Comparison of ENCODE assay signal across 11 mouse cellular contexts in genomic region chr12:36373237-36373998, GRCm38 (mm10). TPM values are rescaled to one million over a fixed set of nuclear protein-coding genes. Genes with fewer than 3 reads are reported as not detected.
A peak's percentile ranks its signal among the peaks of the same experiment; 100 is the strongest.
DNase-seq lines count a peak whose midpoint lies in the region; ATAC-seq and TF ChIP-seq lines count a peak whose summit lies in the region.
"Had no signal": no experiment of that assay in that cellular context is flagged by ENCODE, and none has a peak within 500 bp of the region (broad histone marks: within the 10 kb centered on the region; RNA-seq: fewer than 3 reads in every experiment).

No protein-coding gene starts in this region.

- no peak overlapping the region for H3K9ac ChIP-seq in forebrain, embryonic 11.5 days (ENCODE audit: low read length)
- no peak overlapping the region for H3K9ac ChIP-seq in forebrain, embryonic 12.5 days
- no peak overlapping the region for H3K9ac ChIP-seq in liver, embryonic 14.5 days (replicated peaks)
- H3K9ac ChIP-seq in liver, embryonic 11.5 days (ENCODE audit: low read depth, low read length) = no peak overlapping the region
- H3K9ac ChIP-seq in MEL (ENCODE audit: control insufficient read depth, low read depth, low read length, poor library complexity, severe bottlenecking) = no peak overlapping the region
- H3K9ac ChIP-seq: midbrain, embryonic 12.5 days had no signal

- H3K79me2 ChIP-seq in MEL (ENCODE audit: control insufficient read depth, insufficient read depth, low read length, poor library complexity) = no peaks in the 10 kb centered on the region

- no peaks in the 10 kb centered on the region for H3K36me3 ChIP-seq in forebrain, embryonic 11.5 days (ENCODE audit: control insufficient read depth, insufficient read depth, low read length)
- no peaks in the 10 kb centered on the region for H3K36me3 ChIP-seq in forebrain, embryonic 12.5 days (replicated peaks)
- H3K36me3 ChIP-seq in liver, embryonic 14.5 days (replicated peaks; ENCODE audit: control insufficient read depth, insufficient read depth, low read depth) = no peaks in the 10 kb centered on the region
- H3K36me3 ChIP-seq in liver, embryonic 11.5 days (ENCODE audit: control insufficient read depth, insufficient read depth, low read length) = no peaks in the 10 kb centered on the region
- H3K36me3 ChIP-seq in MEL (ENCODE audit: control insufficient read depth in 1 of 2, insufficient read depth in 2 of 2, low read length in 2 of 2) = no peaks in the 10 kb centered on the region
- H3K36me3 ChIP-seq: midbrain, embryonic 12.5 days had no signal

- H3K27ac ChIP-seq in forebrain, embryonic 11.5 days (ENCODE audit: low read depth, low read length) = no peak overlapping the region
- no peak overlapping the region for H3K27ac ChIP-seq in forebrain, embryonic 12.5 days
- no peak overlapping the region for H3K27ac ChIP-seq in liver, embryonic 14.5 days
- H3K27ac ChIP-seq in liver, embryonic 11.5 days (ENCODE audit: low read depth, low read length) = no peak overlapping the region
- H3K27ac ChIP-seq in MEL (ENCODE audit: control insufficient read depth, low read depth, low read length) = no peak overlapping the region
- H3K27ac ChIP-seq: midbrain, embryonic 12.5 days had no signal

- no peak for TF ChIP-seq EP300 in liver, embryonic 14.5 days (IDR thresholded peaks at IDR 0.05; ENCODE audit: low read depth)
- TF ChIP-seq EP300 in MEL (IDR thresholded peaks at IDR 0.05; ENCODE audit: low read depth in 1 of 2, low read length in 2 of 2) = no peak

- H3K4me1 ChIP-seq in forebrain, embryonic 11.5 days (replicated peaks; ENCODE audit: control insufficient read depth, insufficient read depth, low read length) = no peaks in the 10 kb centered on the region
- H3K4me1 ChIP-seq in forebrain, embryonic 12.5 days = no peaks in the 10 kb centered on the region
- no peaks in the 10 kb centered on the region for H3K4me1 ChIP-seq in liver, embryonic 14.5 days (replicated peaks; ENCODE audit: control insufficient read depth in 2 of 2, insufficient read depth in 2 of 2, low read length in 1 of 2)
- no peaks in the 10 kb centered on the region for H3K4me1 ChIP-seq in liver, embryonic 11.5 days (replicated peaks; ENCODE audit: control insufficient read depth, insufficient read depth, low read length)
- H3K4me1 ChIP-seq in MEL (ENCODE audit: control insufficient read depth in 1 of 2, insufficient read depth in 2 of 2, low read length in 2 of 2) = no peaks in the 10 kb centered on the region
- H3K4me1 ChIP-seq: midbrain, embryonic 12.5 days had no signal

- 52% methylated on average over 4 of the region's 4 CpGs for WGBS in forebrain, embryonic 11.5 days
- 52% methylated on average over 4 of the region's 4 CpGs for WGBS in forebrain, embryonic 12.5 days
- 42% methylated on average over 4 of the region's 4 CpGs for WGBS in liver, embryonic 14.5 days (ENCODE audit: insufficient replicate concordance)
- WGBS in liver, embryonic 11.5 days = 43% methylated on average over 4 of the region's 4 CpGs

- DNase-seq in forebrain, embryonic 11.5 days (ENCODE audit: low spot score) = no peak
- no peak for DNase-seq in liver, embryonic 14.5 days (ENCODE audit: low read depth in 3 of 3, low spot score in 3 of 3)
- no peak for DNase-seq in liver, embryonic 11.5 days (ENCODE audit: low spot score)
- DNase-seq in MEL (ENCODE audit: low read depth, low spot score) = peak; percentile 54
- DNase-seq in right cerebral cortex, adult 2 months (ENCODE audit: low spot score in 2 of 2) = no peak
- DNase-seq: cerebellum, adult 9-10 months; heart, adult 11 months had no signal

- H3K4me3 ChIP-seq in forebrain, embryonic 11.5 days (ENCODE audit: low read depth, low read length) = no peak overlapping the region
- no peak overlapping the region for H3K4me3 ChIP-seq in forebrain, embryonic 12.5 days (replicated peaks)
- no peak overlapping the region for H3K4me3 ChIP-seq in liver, embryonic 14.5 days (ENCODE audit: insufficient read depth in 1 of 2, low read depth in 2 of 2, low read length in 2 of 2)
- H3K4me3 ChIP-seq in liver, embryonic 11.5 days (ENCODE audit: low read depth, low read length) = no peak overlapping the region
- peak overlapping the region in 1 of 2 experiments; percentile 4; a peak in 1 of 4 replicates for H3K4me3 ChIP-seq in MEL (ENCODE audit: control insufficient read depth in 1 of 2, insufficient read depth in 1 of 2, low read depth in 2 of 2, low read length in 2 of 2)
- H3K4me3 ChIP-seq: midbrain, embryonic 12.5 days had no signal

- H3K9me3 ChIP-seq in forebrain, embryonic 11.5 days (ENCODE audit: control insufficient read depth, low read length) = no peaks in the 10 kb centered on the region
- no peaks in the 10 kb centered on the region for H3K9me3 ChIP-seq in forebrain, embryonic 12.5 days
- no peaks in the 10 kb centered on the region for H3K9me3 ChIP-seq in liver, embryonic 14.5 days (ENCODE audit: control insufficient read depth, low read length)
- no peaks in the 10 kb centered on the region for H3K9me3 ChIP-seq in liver, embryonic 11.5 days (ENCODE audit: control insufficient read depth, low read length)
- no peaks in the 10 kb centered on the region for H3K9me3 ChIP-seq in MEL (replicated peaks; ENCODE audit: insufficient read depth, low read length)
- H3K9me3 ChIP-seq: midbrain, embryonic 12.5 days had no signal

- H3K4me2 ChIP-seq in forebrain, embryonic 11.5 days (ENCODE audit: low read depth, low read length, severe bottlenecking) = no peak overlapping the region
- no peak overlapping the region for H3K4me2 ChIP-seq in forebrain, embryonic 12.5 days
- no peak overlapping the region for H3K4me2 ChIP-seq in liver, embryonic 14.5 days (ENCODE audit: low read depth)
- H3K4me2 ChIP-seq in liver, embryonic 11.5 days = no peak overlapping the region
- H3K4me2 ChIP-seq: midbrain, embryonic 12.5 days had no signal

- TF ChIP-seq POLR2A in MEL (IDR thresholded peaks at IDR 0.05; ENCODE audit: control insufficient read depth in 1 of 2, insufficient read depth in 1 of 2, low read depth in 1 of 2, low read length in 2 of 2, poor library complexity in 1 of 2) = no peak

- peak; percentile 57 for TF ChIP-seq CTCF in liver, embryonic 14.5 days (IDR thresholded peaks at IDR 0.05; ENCODE audit: low read depth)
- peak; percentile 42 to 63 (median 63) for TF ChIP-seq CTCF in MEL (IDR thresholded peaks at IDR 0.05 in 2 of 3, conservative IDR thresholded peaks at IDR 0.05 in 1 of 3; ENCODE audit: control insufficient read depth in 1 of 3, insufficient read depth in 1 of 3, low read depth in 2 of 3, low read length in 3 of 3, poor library complexity in 1 of 3, severe bottlenecking in 1 of 3)

- ATAC-seq in forebrain, embryonic 11.5 days (replicated peaks; ENCODE audit: low FRiP score) = 0 out of 2 replicates have a peak, but pooled peaks have one; percentile 21
- ATAC-seq in forebrain, embryonic 12.5 days (ENCODE audit: low FRiP score) = no peak
- ATAC-seq in liver, embryonic 14.5 days (ENCODE audit: insufficient read depth) = no peak
- ATAC-seq in liver, embryonic 11.5 days (replicated peaks; ENCODE audit: low FRiP score) = no peak; the same call in 1 of the 2 replicates
- peak; percentile 59; the same call in 1 of the 2 replicates for ATAC-seq in megakaryocyte-erythroid progenitor cell, adult 5-6 weeks (replicated peaks; ENCODE audit: low FRiP score, low TSS enrichment, poor library complexity, severe bottlenecking)
- no peak for ATAC-seq in monocyte, adult 5-6 weeks (replicated peaks; ENCODE audit: insufficient number of reproducible peaks, low FRiP score, low TSS enrichment, poor library complexity, severe bottlenecking)

- TF ChIP-seq RAD21 in MEL (IDR thresholded peaks at IDR 0.05; ENCODE audit: low read depth, low read length) = peak; percentile 32

- H3K27me3 ChIP-seq in forebrain, embryonic 11.5 days (ENCODE audit: control insufficient read depth, insufficient read depth, low read length) = no peaks in the 10 kb centered on the region
- H3K27me3 ChIP-seq in forebrain, embryonic 12.5 days = no peaks in the 10 kb centered on the region
- no peaks in the 10 kb centered on the region for H3K27me3 ChIP-seq in liver, embryonic 14.5 days (ENCODE audit: control insufficient read depth, insufficient read depth, low read length)
- no peaks in the 10 kb centered on the region for H3K27me3 ChIP-seq in liver, embryonic 11.5 days (replicated peaks; ENCODE audit: control insufficient read depth, insufficient read depth, low read length)
- no peaks in the 10 kb centered on the region for H3K27me3 ChIP-seq in MEL (ENCODE audit: control insufficient read depth in 1 of 2, insufficient read depth in 2 of 2, low read length in 2 of 2)
- H3K27me3 ChIP-seq: midbrain, embryonic 12.5 days had no signal

RNA-seq across cellular contexts. Expression of gene Ispd, which starts 7.8 kb away (rescaled TPM):
- polyA plus RNA-seq in forebrain, embryonic 11.5 days (2014; fragmentation: Nextera tagmentation; extraction: Ambion mirVana) = 8.2 and 8.7 TPM in 2 replicates
- polyA plus RNA-seq in forebrain, embryonic 12.5 days (2016; fragmentation: Nextera tagmentation; extraction: Ambion mirVana) = 8.0 and 8.4 TPM in 2 replicates
- polyA plus RNA-seq in liver, embryonic 14.5 days (2012; rRNA removed) = 0.35 and 0.66 TPM in 2 replicates
- polyA plus RNA-seq in liver, embryonic 14.5 days (2014; fragmentation: Nextera tagmentation; extraction: Ambion mirVana) = 1.7 and 2.1 TPM in 2 replicates
- 5.0 and 5.7 TPM in 2 replicates for polyA plus RNA-seq in liver, embryonic 11.5 days (2014; fragmentation: Nextera tagmentation; extraction: Ambion mirVana)
- total RNA-seq in MEL (2012; rRNA removed) = 2.6 and 2.8 TPM in 2 replicates
- 10 to 100 TPM in 1 of 2 experiments, 1 to 10 TPM in 1; 2.4 to 54.1 TPM for polyA plus RNA-seq in MEL (2012; ENCODE audit: insufficient read depth in 1 of 2, insufficient read length in 2 of 2, low read depth in 1 of 2, low replicate concordance in 2 of 2, missing spikeins in 1 of 2)
- 4.3 and 9.4 TPM in 2 replicates for total RNA-seq in megakaryocyte-erythroid progenitor cell, adult 5-6 weeks (2014; fragmentation: Nextera tagmentation)
- total RNA-seq in megakaryocyte-erythroid progenitor cell, adult 5-6 weeks (2017) = 3.8 and 6.2 TPM in 2 replicates
- total RNA-seq in monocyte, adult 5-6 weeks (2017) = 0.78 to 0.96 TPM in 2 of 3 replicates, not detected in the other

RNA-seq across cellular contexts. Expression of gene D630036H23Rik, which starts 8.6 kb away (rescaled TPM):
- polyA plus RNA-seq in forebrain, embryonic 11.5 days (2014; fragmentation: Nextera tagmentation; extraction: Ambion mirVana) = 1.4 and 1.9 TPM in 2 replicates
- 1.6 and 2.4 TPM in 2 replicates for polyA plus RNA-seq in forebrain, embryonic 12.5 days (2016; fragmentation: Nextera tagmentation; extraction: Ambion mirVana)
- polyA plus RNA-seq in liver, embryonic 14.5 days (2012; rRNA removed) = 0.08 and 0.10 TPM in 2 replicates
- 0.24 TPM in 1 of 2 replicates, not detected in the other for polyA plus RNA-seq in liver, embryonic 14.5 days (2014; fragmentation: Nextera tagmentation; extraction: Ambion mirVana)
- 0.63 and 0.94 TPM in 2 replicates for polyA plus RNA-seq in liver, embryonic 11.5 days (2014; fragmentation: Nextera tagmentation; extraction: Ambion mirVana)
- 0.16 and 1.0 TPM in 2 replicates for total RNA-seq in MEL (2012; rRNA removed)
- under 1 TPM in 1 of 2 experiments, not detected in 1; 0.42 TPM for polyA plus RNA-seq in MEL (2012; ENCODE audit: insufficient read depth in 1 of 2, insufficient read length in 2 of 2, low read depth in 1 of 2, low replicate concordance in 2 of 2, missing spikeins in 1 of 2)
- total RNA-seq in megakaryocyte-erythroid progenitor cell, adult 5-6 weeks (2014; fragmentation: Nextera tagmentation) = 1.9 TPM in 1 of 2 replicates, not detected in the other
- not detected in 2 replicates for total RNA-seq in megakaryocyte-erythroid progenitor cell, adult 5-6 weeks (2017)
- total RNA-seq in monocyte, adult 5-6 weeks (2017) = not detected in 3 replicates

RNA-seq across cellular contexts. Expression of gene Sostdc1, which starts 59.5 kb away (rescaled TPM):
- polyA plus RNA-seq in forebrain, embryonic 11.5 days (2014; fragmentation: Nextera tagmentation; extraction: Ambion mirVana) = 9.5 and 9.7 TPM in 2 replicates
- 4.1 and 5.5 TPM in 2 replicates for polyA plus RNA-seq in forebrain, embryonic 12.5 days (2016; fragmentation: Nextera tagmentation; extraction: Ambion mirVana)
- polyA plus RNA-seq in liver, embryonic 14.5 days (2012; rRNA removed) = 0.07 TPM in 1 of 2 replicates, not detected in the other
- 0.05 and 0.13 TPM in 2 replicates for polyA plus RNA-seq in liver, embryonic 14.5 days (2014; fragmentation: Nextera tagmentation; extraction: Ambion mirVana)
- polyA plus RNA-seq in liver, embryonic 11.5 days (2014; fragmentation: Nextera tagmentation; extraction: Ambion mirVana) = 0.63 and 1.3 TPM in 2 replicates
- not detected in 2 replicates for total RNA-seq in MEL (2012; rRNA removed)
- not detected for polyA plus RNA-seq in MEL (2012; ENCODE audit: insufficient read depth in 1 of 2, insufficient read length in 2 of 2, low read depth in 1 of 2, low replicate concordance in 2 of 2, missing spikeins in 1 of 2)
- not detected in 2 replicates for total RNA-seq in megakaryocyte-erythroid progenitor cell, adult 5-6 weeks (2014; fragmentation: Nextera tagmentation)
- not detected in 2 replicates for total RNA-seq in megakaryocyte-erythroid progenitor cell, adult 5-6 weeks (2017)
- total RNA-seq in monocyte, adult 5-6 weeks (2017) = not detected in 3 replicates

Comparison
In these comparisons a context has a peak if more than half of its experiments do, and no peak if none do; other contexts are left out.
1. ATAC-seq: peak in forebrain, embryonic 11.5 days (single experiment) and megakaryocyte-erythroid progenitor cell, adult 5-6 weeks (single experiment); none in forebrain, embryonic 12.5 days (single experiment), liver, embryonic 14.5 days (single experiment), liver, embryonic 11.5 days (single experiment) and monocyte, adult 5-6 weeks (single experiment).